Mouse (Mus musculus): Measurements from ENCODE around the gene Sdc4.

DNA sequence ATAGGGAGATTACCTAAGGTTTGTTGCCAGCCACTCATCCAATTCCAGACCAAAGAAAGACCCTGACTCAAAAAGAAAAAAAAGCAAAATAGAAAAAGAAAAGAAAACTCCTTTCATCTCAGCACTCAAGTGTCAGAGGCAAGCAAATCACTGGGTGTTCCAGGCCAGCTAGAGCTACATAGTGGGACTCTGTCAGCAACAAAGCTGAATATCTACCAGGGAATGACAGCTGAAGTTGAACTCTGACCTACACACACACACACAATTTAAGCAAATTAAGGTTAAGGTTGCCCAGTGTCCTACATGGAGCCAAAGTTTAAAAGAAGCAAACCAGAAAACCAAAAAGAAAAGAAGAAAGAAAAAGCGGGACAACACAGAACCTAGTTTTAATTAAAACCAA is 4.5 kb upstream of the Sdc4 start:
- TF ChIP-seq POLR2A (IDR thresholded peaks at IDR 0.05; ENCODE audit: borderline replicate concordance, low read depth, low read length) (no peak), CTCF (IDR thresholded peaks at IDR 0.05; ENCODE audit: low read depth, low read length) (no peak)
